Mouse (Mus musculus): ENCODE results near the gene Snx33.

Gene Snx33

DNA sequence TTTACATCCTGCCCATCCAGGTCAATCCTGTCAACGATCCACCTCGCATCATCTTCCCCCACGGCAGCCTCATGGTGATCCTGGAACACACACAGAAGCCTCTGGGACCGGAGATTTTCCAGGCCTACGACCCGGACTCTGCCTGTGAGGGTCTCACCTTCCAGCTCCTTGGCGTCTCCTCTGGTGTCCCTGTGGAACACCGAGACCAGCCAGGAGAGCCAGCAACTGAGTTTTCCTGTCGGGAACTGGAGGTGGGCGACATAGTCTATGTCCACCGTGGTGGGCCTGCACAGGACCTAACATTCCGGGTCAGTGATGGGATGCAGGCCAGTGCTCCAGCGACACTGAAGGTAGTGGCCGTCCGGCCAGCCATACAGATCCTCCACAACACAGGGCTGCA lies 41.6 kb downstream of the Snx33 start:
- POLR2A ChIA-PET: interaction anchor here in 3 of 4 experiments (0.6 to 1.8 kb wide), 4 partner anchors 10 to 272 kb away, joined by 3 to 7 read pairs (median 4); partner anchors contain the start of gene Snupn (in 1 of the 3)
- CTCF ChIA-PET: interaction anchor here (0.5 to 1.7 kb wide), 19 partner anchors 8 to 684 kb away, joined by 3 to 8 read pairs (median 3); partner anchors contain the start of gene Odf3l1 (in 1 of the 4)

DNA sequence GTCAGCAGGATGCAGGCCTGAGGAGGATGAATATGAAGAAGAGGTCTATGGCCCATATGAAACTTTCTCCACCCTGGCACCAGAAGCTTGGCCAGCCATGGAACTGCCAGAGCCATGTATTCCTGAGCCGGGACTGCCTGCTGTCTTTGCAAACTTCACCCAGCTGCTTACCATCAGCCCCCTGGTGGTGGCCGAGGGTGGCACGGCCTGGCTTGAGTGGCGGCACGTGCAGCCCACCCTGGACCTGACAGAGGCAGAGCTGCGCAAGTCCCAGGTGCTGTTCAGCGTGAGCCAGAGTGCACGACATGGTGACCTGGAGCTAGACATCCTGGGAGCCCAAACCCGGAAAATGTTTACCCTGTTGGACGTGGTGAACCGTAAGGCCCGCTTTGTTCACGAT lies 42.1 kb downstream of the Snx33 start:
- CTCF ChIA-PET: interaction anchor here (0.5 to 1.7 kb wide), 26 partner anchors 9 to 1839 kb away, joined by 3 to 8 read pairs (median 3); partner anchors contain the start of gene Odf3l1 (in 1 of the 4)
- POLR2A ChIA-PET: interaction anchor here in 3 of 4 experiments (0.6 to 1.8 kb wide), 5 partner anchors 9 to 271 kb away, joined by 3 to 7 read pairs (median 4); partner anchors contain the start of genes Imp3 (in 1 of the 3) and Snupn (in 1 of the 3)

DNA sequence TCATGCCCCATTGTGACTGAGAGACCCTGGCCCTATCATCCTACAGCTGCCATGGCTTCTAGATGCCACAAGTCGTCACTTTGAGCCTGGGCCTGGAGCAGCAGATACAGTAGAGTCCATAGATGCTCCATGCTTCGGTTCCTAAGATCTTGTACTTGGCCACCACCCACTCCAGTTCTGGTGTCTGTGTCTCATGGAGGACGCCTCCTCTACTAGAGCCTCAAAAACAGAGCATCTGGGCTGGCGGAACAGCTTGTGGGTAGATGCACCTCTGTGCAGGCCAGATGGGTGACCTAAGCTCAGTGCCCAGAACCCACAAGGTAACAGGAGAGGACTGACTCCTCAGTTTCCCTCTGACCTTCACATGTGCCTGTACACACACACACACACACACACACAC lies 43.8 kb downstream of the Snx33 start:
- ChIA-PET CTCF (interaction anchor here in 1 of 4 experiments (0.6 kb wide), 1 partner anchor 30 kb away, joined by 6 read pairs; no protein-coding TSS in a partner anchor), POLR2A (interaction anchor here in 2 of 4 experiments (0.5 to 0.7 kb wide), 2 partner anchors 112 to 240 kb away, joined by 4 read pairs; no protein-coding TSS in a partner anchor)

DNA sequence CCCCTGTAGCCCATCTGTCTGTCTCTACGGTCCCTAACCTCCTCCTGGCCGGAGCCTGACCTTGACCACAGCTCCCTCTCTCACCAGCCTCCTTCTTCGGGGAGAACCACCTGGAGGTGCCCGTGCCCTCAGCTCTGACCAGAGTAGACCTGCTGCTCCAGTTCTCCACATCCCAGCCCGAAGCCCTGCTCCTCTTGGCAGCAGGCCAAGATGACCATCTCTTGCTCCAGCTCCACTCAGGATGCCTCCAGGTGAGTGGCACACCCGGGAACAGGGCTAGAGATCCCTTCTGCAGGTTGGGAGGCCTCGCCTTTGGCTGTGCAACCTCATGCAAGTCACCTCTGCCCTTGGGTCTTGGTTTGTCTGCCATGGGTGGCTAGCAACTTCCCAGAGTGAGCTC lies 44.7 kb downstream of the Snx33 start:
- CTCF ChIA-PET: no interaction called here
- POLR2A ChIA-PET: no interaction called here

DNA sequence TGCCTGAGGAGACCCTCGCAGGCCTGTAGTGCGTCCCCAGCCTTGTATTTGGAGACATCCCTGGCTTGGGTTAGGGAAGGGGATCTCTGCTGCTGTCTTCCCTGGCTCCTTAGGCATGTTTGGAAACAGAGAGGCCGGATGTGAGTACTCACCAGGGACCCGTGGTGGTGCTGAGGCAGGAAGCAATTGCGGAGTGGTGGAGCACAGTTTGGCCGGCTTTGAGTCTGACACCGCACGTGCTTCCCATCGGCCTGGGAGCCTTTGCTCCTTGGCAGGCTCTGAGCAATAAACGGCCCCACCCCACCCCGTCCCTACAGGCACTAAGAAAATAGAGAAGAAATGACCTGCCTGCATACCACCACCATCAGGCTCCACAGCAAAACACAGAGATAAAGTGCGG lies 45.4 kb downstream of the Snx33 start:
- CTCF ChIA-PET: interaction anchor here in 1 of 4 experiments (0.8 kb wide), 1 partner anchor 9 kb away, joined by 4 read pairs; no protein-coding TSS in a partner anchor
- POLR2A ChIA-PET: no interaction called here

DNA sequence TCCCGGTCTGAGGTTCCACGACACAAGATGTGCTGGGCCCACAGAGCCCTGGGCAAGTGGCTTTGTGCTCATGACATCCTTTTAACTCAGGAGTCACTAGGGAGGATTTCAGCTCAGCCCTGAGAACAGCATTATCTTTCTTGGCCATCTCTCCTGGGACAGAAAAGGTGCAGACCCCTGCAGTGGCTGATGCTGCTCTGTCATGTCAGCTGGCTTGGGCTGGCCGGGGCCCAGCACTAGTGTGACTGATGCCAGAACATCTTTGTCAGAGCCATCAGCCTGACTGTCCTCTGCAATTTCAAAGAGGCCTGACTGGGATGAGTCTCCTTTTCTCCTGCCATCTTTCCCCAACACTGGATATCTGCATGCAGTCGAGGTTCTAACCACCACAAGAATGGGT lies 45.9 kb downstream of the Snx33 start:
- ChIA-PET CTCF (interaction anchor here in 1 of 4 experiments (0.8 to 1.0 kb wide), 2 partner anchors 9 kb away, joined by 3 to 4 read pairs; no protein-coding TSS in a partner anchor), POLR2A (interaction anchor here in 2 of 4 experiments (0.6 to 1.2 kb wide), 2 partner anchors 46 to 729 kb away, joined by 3 to 4 read pairs; partner anchors contain the start of gene Snx33 (in 1 of the 2))

DNA sequence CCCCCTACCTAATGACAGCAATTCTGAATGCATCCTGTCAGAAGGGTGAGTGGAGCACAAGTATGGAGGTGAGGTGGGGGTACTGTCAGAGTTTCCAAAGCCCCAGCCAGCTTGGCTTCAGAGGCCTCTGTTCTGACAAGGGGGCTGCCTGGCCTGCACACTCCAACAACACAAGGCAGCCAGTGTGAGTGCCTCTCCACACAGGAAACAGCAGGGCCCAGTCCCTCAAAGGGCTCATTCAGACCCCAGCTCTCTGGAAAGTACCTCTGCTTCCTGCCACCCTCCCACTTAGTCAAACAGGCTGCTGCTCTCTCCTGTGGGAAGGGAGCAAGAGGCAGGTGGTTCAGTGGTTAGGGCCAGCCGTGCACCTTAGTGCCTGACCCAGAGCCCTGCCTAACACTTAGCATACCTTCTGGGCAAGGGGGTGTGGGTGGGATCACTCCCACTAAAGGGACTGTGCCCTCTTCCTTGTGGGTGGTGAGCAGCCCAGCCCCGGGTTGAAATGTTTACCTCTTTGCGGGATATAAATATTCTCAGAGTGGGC lies 46.6 kb downstream of the Snx33 start:
- ChIA-PET CTCF (interaction anchor here in 3 of 4 experiments (0.6 to 2.7 kb wide), 6 partner anchors 8 to 676 kb away, joined by 3 to 10 read pairs (median 4); partner anchors contain the start of gene Snx33 (in 1 of the 3)), POLR2A (interaction anchor here in 2 of 4 experiments (0.6 to 1.5 kb wide), 4 partner anchors 10 to 956 kb away, joined by 3 to 4 read pairs (median 3); partner anchors contain the start of gene Snx33 (in 1 of the 2))

DNA sequence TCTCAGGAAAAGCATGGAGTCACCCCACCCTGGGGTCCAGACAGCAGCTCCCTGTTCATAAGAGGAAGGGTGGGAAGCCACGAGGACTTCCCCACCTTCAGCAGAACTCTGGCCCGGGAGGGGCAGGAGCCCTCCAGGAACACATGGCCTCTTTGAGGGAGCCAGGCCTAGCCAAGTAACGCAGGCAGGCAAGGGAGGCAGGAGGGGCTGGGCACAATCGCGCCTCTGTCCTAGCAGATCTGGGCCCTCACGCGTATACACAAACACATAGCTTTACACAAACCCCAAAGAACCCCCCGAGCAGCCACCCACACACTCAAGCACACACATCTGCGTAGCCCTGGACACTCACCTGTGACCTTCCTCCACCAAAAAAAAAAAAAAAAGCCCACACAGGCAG lies 47.4 kb downstream of the Snx33 start:
- POLR2A ChIA-PET: interaction anchor here in 2 of 4 experiments (0.6 to 1.5 kb wide), 4 partner anchors 11 to 957 kb away, joined by 3 read pairs; partner anchors contain the start of gene Snx33 (in 1 of the 2)

DNA sequence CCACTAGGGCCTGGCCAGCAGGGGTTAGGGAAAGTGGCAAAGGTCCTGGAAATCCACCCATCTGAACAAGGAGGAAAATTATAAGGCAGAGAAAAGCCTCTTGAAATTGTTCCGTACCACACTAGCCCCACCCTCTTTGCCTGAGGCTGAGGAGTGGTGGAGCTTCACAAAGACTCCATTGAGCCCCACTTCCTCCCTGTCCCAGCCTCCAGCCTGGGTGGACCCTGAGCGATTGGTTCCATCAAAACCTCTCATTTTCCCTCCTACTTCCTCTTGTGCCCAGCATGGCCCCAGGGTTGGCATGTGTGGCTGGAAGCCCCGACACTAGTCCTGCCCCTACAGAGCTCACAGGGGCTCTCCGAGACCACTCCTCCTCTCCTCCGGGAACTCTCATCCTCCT lies 50.9 kb downstream of the Snx33 start:
- POLR2A ChIA-PET: interaction anchor here in 1 of 4 experiments (1.0 to 2.3 kb wide), 2 partner anchors 8 to 143 kb away, joined by 3 to 7 read pairs; no protein-coding TSS in a partner anchor
- CTCF ChIA-PET: interaction anchor here in 3 of 4 experiments (0.6 to 2.3 kb wide), 8 partner anchors 9 to 241 kb away, joined by 3 to 13 read pairs (median 6); no protein-coding TSS in a partner anchor

More for the DNA sequence above, 47.4 kb downstream of the Snx33 start:
- CTCF ChIA-PET: interaction anchor here in 3 of 4 experiments (0.6 to 2.7 kb wide), 5 partner anchors 9 to 677 kb away, joined by 3 to 10 read pairs (median 4); partner anchors contain the start of gene Snx33 (in 1 of the 3)

DNA sequence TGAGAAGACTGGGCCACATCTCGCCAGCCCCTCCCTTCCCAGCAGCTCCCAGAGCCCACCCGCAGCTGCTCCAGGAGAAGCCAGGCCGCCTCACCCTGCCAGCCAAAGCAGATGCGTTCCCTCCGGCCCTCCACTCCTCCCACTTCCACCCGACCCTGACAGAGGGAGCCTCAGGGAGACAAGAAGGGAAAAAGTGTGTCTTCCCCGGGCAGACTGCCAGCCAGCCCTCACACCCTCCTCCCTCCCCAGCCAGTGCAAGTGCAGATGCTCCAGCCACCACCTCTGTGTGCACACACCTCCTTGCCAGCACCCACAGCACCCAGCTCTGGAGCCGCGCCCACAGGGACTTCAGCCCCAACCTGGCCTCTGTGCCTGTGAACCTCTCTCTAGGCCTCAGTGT lies 51.4 kb downstream of the Snx33 start:
- POLR2A ChIA-PET: interaction anchor here in 1 of 4 experiments (1.0 to 2.3 kb wide), 2 partner anchors 9 to 144 kb away, joined by 3 to 7 read pairs; no protein-coding TSS in a partner anchor
- CTCF ChIA-PET: interaction anchor here in 3 of 4 experiments (0.6 to 2.3 kb wide), 11 partner anchors 9 to 859 kb away, joined by 3 to 13 read pairs (median 4); no protein-coding TSS in a partner anchor

DNA sequence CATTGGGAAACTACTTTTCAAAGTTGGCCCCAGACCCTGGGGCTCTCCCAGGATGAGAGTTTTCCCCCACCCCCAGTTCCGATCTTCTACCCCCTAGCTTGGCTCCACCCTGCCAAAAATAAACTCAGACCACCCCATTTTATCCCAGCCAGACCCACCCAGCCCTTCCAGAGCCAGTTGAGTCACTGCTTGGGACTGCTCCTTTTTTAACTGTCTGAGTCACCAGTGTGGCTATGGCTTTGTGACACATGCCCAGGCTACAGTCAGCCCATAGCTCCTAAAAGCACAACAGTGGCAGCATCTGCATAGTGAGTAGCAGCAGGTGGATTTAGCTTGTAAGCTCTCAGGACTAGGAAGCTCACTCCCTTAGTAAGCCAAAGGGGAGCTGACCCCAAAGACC lies 55.1 kb downstream of the Snx33 start:
- ChIA-PET POLR2A (no interaction called here), CTCF (interaction anchor here in 3 of 4 experiments (0.6 to 1.2 kb wide), 4 partner anchors 9 to 668 kb away, joined by 3 to 5 read pairs (median 4); no protein-coding TSS in a partner anchor)

DNA sequence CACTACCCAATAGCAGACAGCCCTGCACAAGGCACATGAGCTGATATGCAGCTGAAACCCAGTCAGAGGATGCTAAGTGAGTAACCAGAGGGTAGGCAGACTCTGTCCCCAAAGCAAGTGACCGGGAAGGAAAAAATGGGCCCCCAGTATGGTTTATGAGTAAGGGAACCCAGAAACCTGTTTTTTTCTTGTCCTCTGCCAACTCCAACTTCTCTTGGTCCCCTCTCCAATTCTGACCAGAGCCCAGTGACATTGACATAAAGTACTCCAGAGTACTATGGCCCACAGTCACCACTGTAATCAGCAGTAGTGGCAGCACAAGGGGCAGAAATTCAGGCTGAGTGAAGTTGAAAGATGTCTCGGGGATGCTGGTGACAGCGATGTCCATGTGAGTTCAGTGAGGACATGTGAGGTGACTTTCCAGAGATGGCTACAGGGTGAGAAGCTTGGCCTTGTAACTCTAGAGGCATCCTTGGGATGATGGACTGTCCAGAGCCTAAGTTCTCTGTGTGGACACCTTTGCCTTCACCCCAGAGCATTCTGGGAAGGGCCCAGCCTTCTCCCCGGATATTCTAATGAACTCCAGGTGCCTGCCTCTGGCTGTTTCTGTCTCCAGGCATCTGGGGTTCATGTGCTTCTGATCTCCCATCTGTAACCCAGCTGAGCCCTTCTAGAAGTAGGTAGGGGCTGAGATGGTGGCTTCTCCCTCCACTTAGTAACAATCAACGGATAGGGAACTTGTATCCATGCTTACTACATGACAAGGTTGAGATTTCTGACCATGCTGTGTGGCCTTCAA lies 55.9 kb downstream of the Snx33 start:
- ChIA-PET CTCF (interaction anchor here in 1 of 4 experiments (1.2 kb wide), 1 partner anchor 10 kb away, joined by 3 read pairs; no protein-coding TSS in a partner anchor), POLR2A (no interaction called here)

DNA sequence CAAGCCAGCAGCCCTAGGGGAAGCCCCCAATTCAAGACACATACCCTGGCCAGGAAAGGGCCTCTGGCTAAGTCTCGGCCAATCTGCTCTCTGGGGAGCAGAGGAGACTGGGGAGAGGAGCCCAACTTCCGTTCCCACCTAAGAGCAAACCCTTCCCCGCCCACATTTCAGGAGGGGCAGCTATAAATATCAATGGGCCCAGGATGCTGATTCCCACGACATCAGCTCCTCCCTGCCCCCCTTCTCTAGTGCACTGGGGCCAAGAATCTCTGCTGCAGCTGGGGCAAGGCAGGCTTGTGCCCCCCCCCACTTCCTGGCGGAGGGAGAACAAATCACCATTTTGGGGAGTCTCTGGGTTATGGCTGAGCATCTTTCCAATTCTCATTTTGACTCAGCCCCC lies 57.0 kb downstream of the Snx33 start:
- ChIA-PET CTCF (no interaction called here), POLR2A (no interaction called here)

DNA sequence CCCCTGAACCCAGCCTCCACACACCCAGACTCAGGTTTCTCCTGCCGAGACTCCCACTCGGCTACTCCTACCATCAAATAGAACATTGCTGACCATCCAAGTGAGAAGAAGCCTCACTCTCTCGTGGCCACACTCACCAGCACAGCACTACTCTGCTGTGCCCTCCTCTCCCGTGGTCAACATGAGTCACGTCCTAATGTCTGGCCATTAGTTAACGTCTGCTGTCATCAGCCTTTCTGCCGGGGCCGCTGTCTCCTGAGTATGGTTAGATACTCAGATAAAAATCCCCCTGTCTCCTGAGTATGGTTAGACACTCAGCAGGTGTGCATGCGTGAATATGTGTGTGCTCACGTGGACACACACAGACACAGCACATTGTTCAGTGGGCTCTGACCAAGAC lies 57.4 kb downstream of the Snx33 start:
- POLR2A ChIA-PET: no interaction called here
- CTCF ChIA-PET: no interaction called here

DNA sequence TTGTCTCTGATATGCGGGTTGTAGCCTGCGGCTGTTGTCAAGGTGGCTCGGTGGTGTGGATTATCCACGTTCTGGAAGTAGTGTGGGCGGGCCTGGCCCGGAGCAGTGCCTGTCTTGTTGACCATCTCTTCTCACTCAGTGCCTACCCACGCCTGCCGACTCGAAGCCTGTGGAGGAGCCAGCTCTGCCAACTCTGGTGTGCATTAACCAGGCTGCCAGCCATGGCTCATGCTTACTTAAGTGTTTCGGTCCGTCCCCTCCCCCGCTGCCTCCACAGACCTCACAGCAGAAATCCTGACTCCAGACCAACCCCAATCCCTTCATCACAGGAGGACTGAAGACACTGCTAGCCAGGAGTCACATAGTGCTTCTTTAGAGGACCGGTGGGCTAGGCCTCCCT lies 58.6 kb downstream of the Snx33 start:
- ChIA-PET POLR2A (interaction anchor here in 1 of 4 experiments (0.6 kb wide), 1 partner anchor 809 kb away, joined by 3 read pairs; no protein-coding TSS in a partner anchor), CTCF (interaction anchor here in 1 of 4 experiments (0.7 kb wide), 1 partner anchor 457 kb away, joined by 3 read pairs; no protein-coding TSS in a partner anchor)

DNA sequence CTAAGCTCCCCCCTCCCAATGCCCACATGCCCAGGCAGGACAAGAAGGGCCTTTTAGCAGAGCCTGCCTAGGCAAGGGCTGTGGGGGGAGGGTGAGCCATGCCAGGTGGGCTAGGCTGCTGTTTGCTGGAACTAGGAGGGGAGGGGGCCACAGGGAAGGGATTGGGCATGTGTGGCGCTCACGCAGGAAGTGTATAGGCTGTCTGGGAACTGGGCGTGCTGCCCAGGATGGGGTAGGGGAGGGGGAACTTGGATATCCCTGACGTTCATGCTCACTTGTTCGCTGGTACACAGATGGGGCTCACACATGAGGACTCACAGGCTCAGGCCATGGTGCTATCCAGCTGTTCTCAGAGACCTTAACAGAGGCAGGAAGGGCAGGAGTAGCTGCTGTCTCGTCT lies 59.9 kb downstream of the Snx33 start:
- ChIA-PET CTCF (interaction anchor here in 1 of 4 experiments (0.6 to 0.9 kb wide), 2 partner anchors 17 to 670 kb away, joined by 3 read pairs; no protein-coding TSS in a partner anchor), POLR2A (interaction anchor here in 1 of 4 experiments (1.2 kb wide), 1 partner anchor 70 kb away, joined by 3 read pairs; no protein-coding TSS in a partner anchor)
